Mouse (Mus musculus): ENCODE results near the gene Zfp948.
"Not testable (repeated sequence)": the region's sequence is repeated elsewhere in the genome, so short reads cannot be mapped to it uniquely, and the experiment has no call there.

The Zfp948 gene

GRCm38 (mm10) chr17:21635758-21636157, 69.0 kb downstream of the Zfp948 start:
- DNase-seq (ENCODE audit: low read depth, low spot score), result not testable (repeated sequence)
